Mouse (Mus musculus) midbrain, embryonic 13.5 days (tissue): ENCODE results near the gene Trpc7. TPM values are rescaled to one million over a fixed set of nuclear protein-coding genes. Genes with fewer than 3 reads are reported as not detected.

Experiments
- ATAC-seq: fragments of 200-750 bp; cut with Nextera tagmentation; 2 replicates; pipeline ENCODE4 v1.8.0; 2017; ENCODE audit warnings: mild to moderate bottlenecking, moderate TSS enrichment, moderate library complexity
- H3K27ac ChIP-seq: fragments of 300-500 bp; sonication (generic); 2 replicates; pipeline ENCODE4 v1.5.1; 2015; ENCODE audit warnings: inconsistent platforms, mild to moderate bottlenecking, moderate library complexity
- H3K27me3 ChIP-seq: fragments of 300-500 bp; sonication (generic); 2 replicates; pipeline ENCODE4 v1.6.1; 2015; ENCODE audit warnings: mild to moderate bottlenecking, inconsistent platforms
- H3K36me3 ChIP-seq: fragments of 300-500 bp; sonication (generic); 2 replicates; pipeline ENCODE4 v1.6.1; 2015; ENCODE audit warnings: mild to moderate bottlenecking, inconsistent platforms
- H3K4me1 ChIP-seq: fragments of 300-500 bp; sonication (generic); replicated peaks from 2 replicates; pipeline ENCODE4 v1.6.1; 2015; ENCODE audit warnings: inconsistent platforms
- H3K4me2 ChIP-seq: fragments of 300-500 bp; sonication (generic); replicated peaks from 2 replicates; pipeline ENCODE4 v1.6.1; 2015; ENCODE audit warnings: moderate library complexity, mild to moderate bottlenecking, inconsistent platforms
- H3K4me3 ChIP-seq: fragments of 300-500 bp; sonication (generic); replicated peaks from 2 replicates; pipeline ENCODE4 v1.5.1; 2015; ENCODE audit warnings: mild to moderate bottlenecking, inconsistent platforms
- H3K9ac ChIP-seq: fragments of 300-500 bp; sonication (generic); replicated peaks from 2 replicates; pipeline ENCODE4 v1.6.1; 2015; ENCODE audit warnings: mild to moderate bottlenecking, inconsistent platforms
- H3K9me3 ChIP-seq: fragments of 300-500 bp; sonication (generic); 2 replicates; pipeline ENCODE4 v1.6.1; 2016; ENCODE audit warnings: mild to moderate bottlenecking, inconsistent platforms
- WGBS: fragments of 180-500 bp; shearing (Covaris S2); methylation state at CpG from one replicate; pipeline ENCODE4 v1.1.7; 2015; 5-methylcytosine and 5-hydroxymethylcytosine counted together
- polyA plus RNA-seq: library from polyadenylated mRNA; unstranded; fragments of >200 nt; fragmentation: Nextera tagmentation; extraction: Ambion mirVana; gene quantifications from 2 replicates; pipeline ENCODE4 v1.2.1, GENCODE M21; 2015

Trpc7 gene
- polyA plus RNA-seq, 1 experiment from 2014 or later = 2.7 TPM

DNA sequence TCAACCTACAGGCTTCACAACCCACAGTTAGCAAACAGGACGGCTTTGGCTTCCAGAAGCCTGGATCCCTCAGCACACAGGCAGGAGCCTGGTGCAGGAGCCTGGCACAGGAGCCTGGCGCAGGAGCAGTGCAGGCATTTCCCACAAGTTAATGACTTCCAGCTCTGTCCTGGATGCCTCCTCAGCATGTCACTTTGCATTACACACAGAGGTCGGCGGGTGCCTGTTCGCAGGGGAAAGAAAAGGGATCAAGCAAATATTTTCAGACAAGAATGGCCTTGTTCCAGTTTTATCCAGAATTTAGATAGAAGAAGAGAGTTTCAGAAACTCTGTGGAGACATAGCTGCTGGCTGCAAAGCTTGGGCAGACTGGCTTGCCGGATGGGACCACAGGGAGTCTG, 33.8 kb downstream of the Trpc7 start:
- Histone ChIP-seq H3K27me3 (no peaks in the 10 kb centered on the region), H3K4me2 (no peak overlapping the region), H3K4me1 (0 out of 2 replicates have a peak, but pooled peaks cover 4% of the 10 kb centered on the region), H3K4me3 (no peak overlapping the region), H3K36me3 (no peaks in the 10 kb centered on the region), H3K27ac (no peak overlapping the region), H3K9me3 (no peaks in the 10 kb centered on the region), H3K9ac (no peak overlapping the region)
- 54% methylated on average over 6 of the region's 6 CpGs for WGBS
- ATAC-seq = no peak

DNA sequence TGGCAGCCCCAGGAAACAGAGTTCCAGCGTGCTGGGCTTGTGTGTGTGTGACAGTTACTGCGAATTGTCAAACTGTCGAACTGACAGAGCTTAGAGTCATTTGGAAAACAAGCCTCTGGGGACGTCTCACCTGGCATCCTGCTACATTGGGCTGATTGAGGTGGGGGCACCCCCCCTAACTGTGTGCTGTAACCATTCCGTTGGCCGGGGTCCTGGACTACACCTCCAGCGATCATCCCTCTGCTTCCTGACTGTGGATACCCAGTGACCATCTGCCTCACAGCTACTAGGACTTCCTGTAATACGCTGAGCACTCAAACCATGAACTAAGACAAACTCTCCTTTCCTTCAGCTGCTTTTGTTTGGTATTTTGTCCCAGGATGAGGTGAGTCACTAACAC, 41.3 kb downstream of the Trpc7 start:
- Histone ChIP-seq H3K27me3 (no peaks in the 10 kb centered on the region), H3K4me1 (peaks cover 5% of the 10 kb centered on the region), H3K36me3 (no peaks in the 10 kb centered on the region), H3K9ac (no peak overlapping the region), H3K4me2 (no peak overlapping the region), H3K9me3 (no peaks in the 10 kb centered on the region), H3K4me3 (no peak overlapping the region), H3K27ac (no peak overlapping the region)
- WGBS = 84% methylated on average over 8 of the region's 8 CpGs
- no peak for ATAC-seq

DNA sequence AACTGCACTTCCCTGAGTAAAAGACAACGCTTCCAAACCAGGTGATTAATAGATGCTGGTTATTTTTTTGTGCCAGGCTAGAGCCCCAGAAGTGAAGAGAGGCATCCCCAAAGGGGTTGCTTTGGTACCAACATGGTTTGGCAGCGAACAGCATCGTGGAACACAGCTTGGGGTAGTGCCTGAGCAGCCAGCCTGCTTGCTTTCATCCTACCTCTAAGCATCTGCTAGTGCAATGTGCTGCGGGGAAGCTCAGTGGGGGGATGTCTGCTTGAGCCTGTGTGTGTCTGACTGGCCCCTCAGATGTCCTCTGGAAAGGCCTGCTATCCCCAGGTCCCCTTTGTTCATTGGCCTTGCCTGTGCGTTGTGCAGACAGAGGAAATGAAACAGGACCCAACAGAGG, 42.4 kb downstream of the Trpc7 start:
- Histone ChIP-seq H3K27me3 (no peaks in the 10 kb centered on the region), H3K4me3 (no peak overlapping the region), H3K4me2 (no peak overlapping the region), H3K4me1 (peaks cover 5% of the 10 kb centered on the region), H3K27ac (no peak overlapping the region), H3K9ac (no peak overlapping the region), H3K36me3 (no peaks in the 10 kb centered on the region), H3K9me3 (no peaks in the 10 kb centered on the region)
- ATAC-seq = no peak
- WGBS = 42% methylated on average over 5 of the region's 5 CpGs

GRCm38 (mm10) chr13:56845866-56846265, 49.9 kb downstream of the Trpc7 start:
- H3K4me2 ChIP-seq = no peak overlapping the region
- WGBS = 82% methylated on average over 3 of the region's 3 CpGs
- no peak for ATAC-seq
- H3K27me3 ChIP-seq = no peaks in the 10 kb centered on the region
- H3K27ac ChIP-seq = no peak overlapping the region
- no peaks in the 10 kb centered on the region for H3K36me3 ChIP-seq
- H3K4me1 ChIP-seq = no peaks in the 10 kb centered on the region
- H3K9ac ChIP-seq = no peak overlapping the region
- no peak overlapping the region for H3K4me3 ChIP-seq
- H3K9me3 ChIP-seq = no peaks in the 10 kb centered on the region

GRCm38 (mm10) chr13:56815471-56815870, 80.3 kb downstream of the Trpc7 start:
- WGBS = 92% methylated on average over 12 of the region's 12 CpGs
- Histone ChIP-seq H3K36me3 (no peaks in the 10 kb centered on the region), H3K9ac (no peak overlapping the region), H3K4me3 (no peak overlapping the region), H3K27me3 (no peaks in the 10 kb centered on the region), H3K4me2 (no peak overlapping the region), H3K9me3 (no peaks in the 10 kb centered on the region), H3K4me1 (no peaks in the 10 kb centered on the region), H3K27ac (no peak overlapping the region)
- no peak for ATAC-seq

DNA sequence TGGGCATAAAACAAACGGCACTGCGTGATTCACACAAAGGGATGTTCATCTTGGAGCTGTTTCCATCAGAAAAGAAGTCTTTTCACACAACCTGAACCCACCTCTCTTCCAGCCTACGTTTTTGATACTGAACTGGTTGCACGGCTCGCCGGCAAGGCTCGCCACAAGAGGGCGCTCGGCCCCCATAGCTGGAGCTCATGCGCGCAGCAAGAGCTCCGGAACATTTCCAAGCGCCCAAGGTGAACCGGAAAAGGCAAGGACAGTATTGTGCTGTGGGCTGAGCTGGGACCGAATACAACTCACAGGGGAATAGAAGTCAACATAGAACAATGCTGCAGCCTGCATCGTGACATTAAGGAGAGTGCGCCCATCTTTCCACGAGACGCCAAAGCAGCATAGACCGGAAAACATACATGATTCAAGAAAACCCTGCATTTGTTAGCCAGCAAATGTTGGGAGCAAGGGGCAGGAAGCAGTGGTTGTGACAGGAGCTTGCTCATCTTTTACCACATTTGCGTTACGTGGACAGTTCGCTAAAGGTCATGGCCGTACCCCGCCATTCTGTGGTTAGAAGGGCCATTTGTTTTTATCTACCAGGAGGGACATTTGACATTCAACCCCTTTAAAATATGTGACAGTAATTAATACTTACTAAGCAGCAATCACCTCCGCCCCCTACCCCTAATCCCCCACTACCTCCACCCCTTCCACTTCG, 88.9 kb downstream of the Trpc7 start:
- H3K9ac ChIP-seq = 0 out of 2 replicates have a peak overlapping the region, but pooled peaks have one; percentile 28
- 8% methylated on average over 27 of the region's 27 CpGs for WGBS

DNA sequence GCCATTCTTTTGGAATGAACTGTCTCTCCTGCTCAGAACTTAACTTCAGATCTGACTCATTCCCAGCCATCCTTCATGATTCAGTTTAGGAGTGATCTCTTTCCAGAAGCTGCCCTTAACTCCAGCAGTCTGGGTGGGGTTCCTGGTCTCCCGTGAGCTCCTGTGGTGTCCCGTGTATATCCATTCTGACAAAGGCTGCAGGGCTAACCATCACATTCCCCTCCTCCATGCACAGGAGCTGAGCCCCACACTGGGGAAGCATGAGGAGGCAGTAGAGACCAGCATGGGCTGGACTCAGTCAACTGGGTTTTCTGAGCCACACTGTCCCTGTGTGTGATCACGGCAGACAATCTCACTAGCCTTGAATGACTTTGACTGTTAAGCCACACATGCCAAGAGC, 90.7 kb downstream of the Trpc7 start:
- Histone ChIP-seq H3K27ac (no peak overlapping the region), H3K4me2 (no peak overlapping the region), H3K9ac (no peak overlapping the region), H3K9me3 (no peaks in the 10 kb centered on the region), H3K4me3 (no peak overlapping the region), H3K36me3 (no peaks in the 10 kb centered on the region), H3K4me1 (peaks cover 4% of the 10 kb centered on the region), H3K27me3 (0 out of 2 replicates have a peak, but pooled peaks cover 3% of the 10 kb centered on the region)
- WGBS = 85% methylated on average over 3 of the region's 3 CpGs
- no peak for ATAC-seq

More for the DNA sequence above, 88.9 kb downstream of the Trpc7 start:
- Histone ChIP-seq H3K4me1 (peaks cover 4% of the 10 kb centered on the region), H3K27me3 (0 out of 2 replicates have a peak, but pooled peaks cover 3% of the 10 kb centered on the region), H3K27ac (no peak overlapping the region), H3K4me3 (peak overlapping the region; percentile 25), H3K9me3 (no peaks in the 10 kb centered on the region), H3K4me2 (peak overlapping the region; percentile 56), H3K36me3 (no peaks in the 10 kb centered on the region)
- ATAC-seq = peak; percentile 90

GRCm38 (mm10) chr13:56797459-56797858, 98.3 kb downstream of the Trpc7 start:
- no peak overlapping the region for H3K4me2 ChIP-seq
- peaks cover 22% of the 10 kb centered on the region for H3K4me1 ChIP-seq
- H3K36me3 ChIP-seq = no peaks in the 10 kb centered on the region
- WGBS = 83% methylated on average over 7 of the region's 7 CpGs
- no peak overlapping the region for H3K27ac ChIP-seq
- H3K9ac ChIP-seq = no peak overlapping the region
- ATAC-seq = no peak
- peaks cover 11% of the 10 kb centered on the region for H3K27me3 ChIP-seq
- H3K9me3 ChIP-seq = no peaks in the 10 kb centered on the region
- no peak overlapping the region for H3K4me3 ChIP-seq

GRCm38 (mm10) chr13:56795501-56795900, 100.3 kb downstream of the Trpc7 start:
- Histone ChIP-seq H3K27ac (no peak overlapping the region), H3K4me2 (no peak overlapping the region), H3K36me3 (no peaks in the 10 kb centered on the region), H3K4me3 (no peak overlapping the region), H3K4me1 (peaks cover 30% of the 10 kb centered on the region), H3K9ac (no peak overlapping the region), H3K9me3 (no peaks in the 10 kb centered on the region), H3K27me3 (peaks cover 11% of the 10 kb centered on the region)
- no peak for ATAC-seq
- 74% methylated on average over 7 of the region's 7 CpGs for WGBS

DNA sequence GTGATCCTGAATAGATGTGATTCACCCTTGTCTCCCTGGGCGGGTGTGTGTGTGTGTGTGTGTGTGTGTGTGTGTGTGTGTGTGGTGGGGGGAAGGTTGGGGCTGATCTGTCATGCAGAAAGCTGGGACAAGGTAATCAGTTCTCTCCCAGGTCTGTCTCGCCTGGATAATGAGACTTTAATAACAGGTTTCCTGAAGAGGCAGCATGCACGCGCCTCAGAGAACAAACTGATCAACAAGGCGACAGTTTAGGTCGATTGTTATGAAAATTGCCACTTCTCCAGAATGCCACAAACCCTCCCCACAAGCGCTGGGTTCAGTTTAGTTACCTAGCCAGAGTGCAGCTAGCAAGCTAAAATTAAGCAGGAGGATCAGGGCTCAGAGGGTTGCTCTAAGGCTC, 101.4 kb downstream of the Trpc7 start:
- H3K9me3 ChIP-seq = no peaks in the 10 kb centered on the region
- H3K4me2 ChIP-seq = no peak overlapping the region
- peaks cover 8% of the 10 kb centered on the region for H3K27me3 ChIP-seq
- WGBS = 45% methylated on average over 7 of the region's 7 CpGs
- no peak overlapping the region for H3K9ac ChIP-seq
- 0 out of 2 replicates have a peak overlapping the region, but pooled peaks have one; percentile 30 for H3K27ac ChIP-seq
- H3K4me1 ChIP-seq = peaks cover 30% of the 10 kb centered on the region
- H3K36me3 ChIP-seq = no peaks in the 10 kb centered on the region
- no peak overlapping the region for H3K4me3 ChIP-seq
- no peak for ATAC-seq

DNA sequence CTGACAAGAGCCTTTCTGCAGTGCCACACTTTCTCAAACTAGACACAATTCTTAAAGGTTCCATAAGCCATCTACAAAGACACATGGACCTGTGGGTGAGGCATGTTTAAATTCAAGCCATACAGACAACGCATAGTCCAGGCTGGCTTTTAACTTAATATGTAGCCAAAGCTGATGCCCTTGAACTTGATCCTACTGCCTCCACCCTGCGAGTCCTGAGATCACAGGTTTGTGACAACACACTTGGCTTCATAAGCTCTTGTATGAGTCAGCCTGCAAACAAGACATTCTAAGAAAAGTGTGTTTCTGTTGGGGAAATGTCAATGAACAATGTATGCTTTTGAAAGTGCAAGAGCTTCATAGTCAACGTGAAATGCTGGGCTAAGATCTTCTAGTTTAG, 102.9 kb downstream of the Trpc7 start:
- Histone ChIP-seq H3K4me2 (no peak overlapping the region), H3K27me3 (peaks cover 8% of the 10 kb centered on the region), H3K36me3 (no peaks in the 10 kb centered on the region), H3K27ac (no peak overlapping the region), H3K9ac (no peak overlapping the region), H3K4me1 (peaks cover 30% of the 10 kb centered on the region), H3K9me3 (no peaks in the 10 kb centered on the region), H3K4me3 (no peak overlapping the region)
- ATAC-seq = no peak
- WGBS = 92% methylated on average over 3 of the region's 3 CpGs

DNA sequence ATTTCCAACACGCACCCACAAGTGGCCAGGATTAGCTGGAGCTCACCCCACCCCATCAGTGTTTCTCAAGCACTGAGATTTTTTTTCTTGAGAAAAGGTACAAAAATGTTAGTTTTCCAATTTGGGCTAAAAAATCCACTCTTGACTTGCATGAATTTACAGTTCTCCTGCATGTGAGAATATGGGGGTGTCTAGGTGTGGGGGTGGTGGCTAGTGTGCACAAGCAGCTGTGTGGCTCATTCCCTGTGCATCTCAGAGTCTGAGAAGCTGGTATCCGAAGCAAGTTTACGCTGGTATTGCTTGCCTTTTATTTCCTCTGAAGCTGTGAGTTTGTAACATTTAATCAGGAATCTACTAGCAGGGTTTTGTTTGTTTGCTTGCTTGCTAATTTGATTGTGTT, 105.1 kb downstream of the Trpc7 start:
- Histone ChIP-seq H3K4me3 (no peak overlapping the region), H3K9ac (no peak overlapping the region), H3K4me1 (peaks cover 26% of the 10 kb centered on the region), H3K4me2 (no peak overlapping the region), H3K27ac (no peak overlapping the region), H3K9me3 (no peaks in the 10 kb centered on the region), H3K36me3 (no peaks in the 10 kb centered on the region), H3K27me3 (no peaks in the 10 kb centered on the region)
- ATAC-seq = no peak
- WGBS = 92% methylated on average over 3 of the region's 3 CpGs

- Histone ChIP-seq H3K4me2 (no peak overlapping the region), H3K27ac (0 out of 2 replicates have a peak overlapping the region, but pooled peaks have one; percentile 77), H3K4me1 (peaks cover 37% of the 10 kb centered on the region), H3K4me3 (no peak overlapping the region), H3K27me3 (no peaks in the 10 kb centered on the region), H3K36me3 (no peaks in the 10 kb centered on the region), H3K9ac (no peak overlapping the region), H3K9me3 (0 out of 2 replicates have a peak, but pooled peaks cover 2% of the 10 kb centered on the region)
- 93% methylated on average over 1 of the region's 1 CpGs for WGBS
- ATAC-seq = no peak
Measured at GRCm38 (mm10) chr13:56782621-56783020, 113.2 kb downstream of the Trpc7 start.
